Mouse (Mus musculus) olfactory bulb, adult 2 months (tissue): Measurements from ENCODE around the gene Ssbp2. TPM values are rescaled to one million over a fixed set of nuclear protein-coding genes. Genes with fewer than 3 reads are reported as not detected.

Source experiments
- H3K27ac ChIP-seq: fragments of 200-500 bp; 2 replicates; pipeline ENCODE4 v1.5.1; 2012; ENCODE audit warnings: low read depth, low read length; ENCODE audit not compliant: insufficient read depth
- H3K4me1 ChIP-seq: fragments of 200-500 bp; 2 replicates; pipeline ENCODE4 v1.6.1; 2012; ENCODE audit warnings: low read length; ENCODE audit not compliant: control insufficient read depth, insufficient read depth
- H3K4me3 ChIP-seq: fragments of 200-500 bp; 2 replicates; pipeline ENCODE4 v1.5.1; 2012; ENCODE audit warnings: mild to moderate bottlenecking, low read depth, low read length, moderate library complexity; ENCODE audit not compliant: insufficient read depth
- CTCF ChIP-seq: fragments of 200-500 bp; IDR thresholded peaks from 2 replicates; pipeline ENCODE4 v1.5.1; 2012; ENCODE audit warnings: low read depth, mild to moderate bottlenecking, low read length, moderate library complexity; ENCODE audit not compliant: insufficient read depth
- POLR2A ChIP-seq: fragments of 200-500 bp; IDR thresholded peaks from 2 replicates; pipeline ENCODE4 v1.6.1; 2012; ENCODE audit warnings: mild to moderate bottlenecking, low read depth, low read length, moderate library complexity; ENCODE audit not compliant: insufficient read depth
- WGBS: fragments of 180-500 bp; shearing (Covaris S2); methylation state at CpG from one replicate; pipeline ENCODE4 v1.1.7; 2018; 5-methylcytosine and 5-hydroxymethylcytosine counted together
- polyA plus RNA-seq: library from polyadenylated mRNA; stranded (reverse); fragments of >200 nt; gene quantifications from 2 replicates; pipeline ENCODE4 v1.2.4, GENCODE M21; 2012; ENCODE audit warnings: low replicate concordance; ENCODE audit not compliant: missing spikeins, insufficient read depth, insufficient read length

Gene Ssbp2
- polyA plus RNA-seq, 1 experiment: 755 TPM

DNA sequence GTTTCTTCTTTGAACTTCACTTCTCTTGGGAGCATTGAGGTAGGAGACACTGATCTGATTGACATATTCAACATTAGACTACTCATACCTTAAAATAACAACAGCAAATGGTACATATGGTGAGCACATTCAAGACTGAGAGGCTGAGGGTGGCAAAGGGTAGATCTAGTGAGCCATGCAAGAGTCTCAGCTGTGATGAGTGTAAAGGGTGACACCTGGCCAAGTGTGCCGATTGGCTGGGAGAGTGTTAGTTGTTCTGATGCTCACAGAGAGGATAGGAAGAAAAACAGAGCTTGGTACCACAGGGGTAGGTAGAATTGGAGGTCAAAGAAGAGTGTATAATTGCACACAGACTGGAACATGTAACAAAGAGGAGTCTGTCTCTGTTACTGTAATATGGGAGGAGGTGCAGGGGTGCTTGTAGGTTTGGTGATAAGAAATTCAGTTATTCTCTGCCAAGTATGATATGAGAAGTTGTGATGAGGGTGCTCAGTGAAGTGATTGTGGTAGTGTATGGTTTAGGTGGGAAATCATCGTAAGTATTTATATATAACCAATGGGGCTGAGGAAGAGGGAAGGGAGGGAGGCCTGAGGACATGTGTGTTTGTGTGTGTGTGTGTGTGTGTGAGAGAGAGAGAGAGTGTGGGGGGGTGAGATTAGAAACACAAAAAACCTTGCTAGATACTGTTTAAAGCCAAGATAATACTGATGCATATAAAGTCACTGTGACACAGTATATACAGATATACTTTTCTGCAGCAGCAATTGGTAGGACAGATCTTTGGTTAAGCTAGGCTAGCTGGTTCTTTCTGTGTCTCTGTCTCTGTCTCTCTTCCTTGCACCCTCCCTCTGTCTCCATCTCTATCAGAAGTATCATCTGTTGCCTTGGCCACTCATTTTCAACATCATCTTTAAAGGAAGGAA lies 80.3 kb downstream of the Ssbp2 start:
- H3K27ac ChIP-seq: no peak overlapping the region
- WGBS: 95% methylated on average over 2 of the region's 2 CpGs
- no peak overlapping the region for H3K4me3 ChIP-seq
- no peak for TF ChIP-seq POLR2A
- TF ChIP-seq CTCF: no peak
- no peaks in the 10 kb centered on the region for H3K4me1 ChIP-seq

DNA sequence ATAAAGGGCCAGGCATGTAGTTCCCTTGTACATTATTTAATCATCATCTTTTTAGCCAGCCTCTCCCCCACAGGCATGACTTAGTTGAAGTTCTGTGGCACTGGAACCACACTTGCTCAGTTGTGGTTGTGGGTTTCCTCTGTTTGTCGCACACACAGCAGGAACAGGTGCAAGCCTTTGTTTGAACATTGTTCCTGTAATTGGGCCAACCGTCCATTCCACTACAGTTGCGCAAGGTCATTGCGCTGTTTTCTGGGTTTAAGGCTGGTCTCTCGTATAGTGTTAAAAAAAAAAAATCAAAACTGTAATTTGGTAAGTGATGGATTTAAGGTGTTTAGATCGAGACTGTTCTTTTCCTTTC lies 81.0 kb downstream of the Ssbp2 start:
- WGBS: 86% methylated on average over 6 of the region's 6 CpGs
- Histone ChIP-seq H3K4me1 (no peaks in the 10 kb centered on the region), H3K27ac (no peak overlapping the region), H3K4me3 (no peak overlapping the region)
- TF ChIP-seq POLR2A (no peak), CTCF (no peak)

DNA sequence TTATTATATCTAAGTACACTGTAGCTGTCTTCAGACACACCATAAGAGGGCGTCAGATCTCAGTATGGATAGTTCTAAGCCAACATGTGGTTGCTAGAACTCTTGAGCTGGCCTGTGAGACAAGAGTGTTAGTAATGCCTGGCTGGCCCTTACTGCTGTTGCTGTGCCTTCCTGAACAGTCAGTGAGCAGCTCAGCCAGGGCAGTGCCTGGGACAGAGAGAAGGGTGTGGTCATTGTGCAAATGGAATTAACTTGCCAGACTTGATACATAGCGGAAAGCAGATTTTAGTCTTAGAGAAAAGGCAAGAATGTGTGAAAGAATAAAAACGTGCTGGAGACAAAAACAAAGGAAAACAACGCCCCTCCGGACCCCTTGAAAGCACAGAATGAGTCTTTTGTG lies 83.5 kb downstream of the Ssbp2 start:
- TF ChIP-seq POLR2A: no peak
- TF ChIP-seq CTCF: no peak
- H3K4me1 ChIP-seq: no peaks in the 10 kb centered on the region
- H3K27ac ChIP-seq: no peak overlapping the region
- H3K4me3 ChIP-seq: no peak overlapping the region
- WGBS: 65% methylated on average over 5 of the region's 5 CpGs

DNA sequence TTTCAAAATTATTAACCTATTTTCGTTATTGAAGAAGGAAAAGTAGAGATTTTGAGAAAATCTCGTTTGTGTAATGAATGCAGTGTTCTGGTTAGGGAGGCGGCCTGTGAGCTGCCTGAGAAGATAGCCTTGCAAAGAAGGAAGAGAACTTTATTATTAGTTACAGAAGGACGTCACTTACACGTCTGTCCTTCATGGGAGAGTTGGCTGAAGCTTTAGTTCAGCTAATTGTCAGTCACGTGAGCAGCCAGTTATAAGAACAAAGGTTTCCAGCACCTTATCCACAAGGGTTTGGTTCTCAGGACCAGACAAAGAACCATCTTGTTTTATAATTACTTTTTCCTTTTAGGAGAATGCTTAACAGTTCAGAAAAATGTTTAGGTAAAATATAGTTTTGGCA lies 104.0 kb downstream of the Ssbp2 start:
- no peak overlapping the region for H3K27ac ChIP-seq
- WGBS: 56% methylated on average over 6 of the region's 6 CpGs

DNA sequence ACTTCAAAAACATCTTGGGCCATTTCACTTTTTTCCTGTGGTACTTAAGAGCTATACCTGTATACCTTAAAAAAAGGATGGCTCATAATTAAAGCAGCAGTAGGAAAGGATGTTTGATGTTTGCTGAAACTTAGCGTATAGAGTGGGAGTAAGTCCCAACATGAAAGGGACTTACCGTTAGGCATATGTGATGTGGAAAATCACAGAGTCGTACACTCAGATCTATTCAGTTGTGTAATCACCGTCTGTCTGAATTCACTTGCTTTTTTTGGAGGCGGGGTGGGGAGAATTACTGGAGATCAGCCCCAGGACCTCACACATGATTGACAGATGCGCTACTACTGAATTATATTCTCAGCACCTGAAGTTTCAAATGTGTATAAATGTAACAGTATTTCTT lies 104.7 kb downstream of the Ssbp2 start:
- whole genome bisulfite sequencing: 59% methylated on average over 6 of the region's 6 CpGs
- Histone ChIP-seq H3K27ac (no peak overlapping the region), H3K4me1 (peaks cover 5% of the 10 kb centered on the region; the same call in 1 of the 2 replicates), H3K4me3 (no peak overlapping the region)
- no peak for TF ChIP-seq POLR2A
- TF ChIP-seq CTCF: no peak

More for the DNA sequence above, 104.0 kb downstream of the Ssbp2 start:
- Histone ChIP-seq H3K4me1 (peaks cover 5% of the 10 kb centered on the region; the same call in 1 of the 2 replicates), H3K4me3 (no peak overlapping the region)
- TF ChIP-seq CTCF: no peak
- TF ChIP-seq POLR2A: no peak

DNA sequence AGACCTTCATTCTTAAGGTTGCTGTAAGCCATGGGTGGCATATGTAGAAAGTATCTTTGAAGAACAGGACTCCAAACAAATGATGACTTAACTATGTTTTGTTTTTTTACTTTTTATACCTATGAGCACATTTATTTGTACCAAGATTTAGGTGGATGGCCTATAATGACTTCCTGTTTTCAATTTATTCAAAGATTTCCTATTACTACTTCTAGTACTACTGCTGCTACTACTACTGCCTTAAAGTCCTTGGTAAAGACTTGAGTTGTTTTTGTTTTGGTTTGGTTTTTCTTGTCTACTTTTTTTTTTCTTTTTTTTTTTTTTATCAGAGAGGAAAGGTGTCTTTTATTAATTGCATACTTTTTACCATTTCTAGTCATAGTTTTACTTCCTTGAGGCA lies 121.4 kb downstream of the Ssbp2 start:
- Histone ChIP-seq H3K4me1 (no peaks in the 10 kb centered on the region), H3K4me3 (no peak overlapping the region), H3K27ac (no peak overlapping the region)
- TF ChIP-seq CTCF: no peak
- no peak for TF ChIP-seq POLR2A

DNA sequence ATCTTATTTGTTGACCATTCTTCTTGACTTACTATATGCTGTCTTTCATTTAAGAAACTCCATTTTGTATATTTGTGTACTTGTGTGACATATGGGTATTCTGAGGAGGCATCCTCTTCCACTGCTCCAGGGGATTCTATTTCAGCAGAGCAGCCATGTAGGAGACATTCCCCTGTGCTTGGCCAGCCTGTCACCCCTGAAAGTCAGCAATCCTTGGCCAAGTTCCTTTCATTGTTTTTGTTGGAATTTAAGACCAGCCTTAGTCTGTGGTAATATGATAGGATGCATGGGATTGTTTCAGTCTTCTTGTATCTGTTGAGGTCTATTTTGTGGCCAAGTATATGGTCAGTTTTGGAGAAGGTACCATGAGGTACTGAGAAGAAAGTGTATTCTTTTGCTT lies 122.1 kb downstream of the Ssbp2 start:
- Histone ChIP-seq H3K4me3 (no peak overlapping the region), H3K27ac (no peak overlapping the region), H3K4me1 (no peaks in the 10 kb centered on the region)
- TF ChIP-seq CTCF (no peak), POLR2A (no peak)

DNA sequence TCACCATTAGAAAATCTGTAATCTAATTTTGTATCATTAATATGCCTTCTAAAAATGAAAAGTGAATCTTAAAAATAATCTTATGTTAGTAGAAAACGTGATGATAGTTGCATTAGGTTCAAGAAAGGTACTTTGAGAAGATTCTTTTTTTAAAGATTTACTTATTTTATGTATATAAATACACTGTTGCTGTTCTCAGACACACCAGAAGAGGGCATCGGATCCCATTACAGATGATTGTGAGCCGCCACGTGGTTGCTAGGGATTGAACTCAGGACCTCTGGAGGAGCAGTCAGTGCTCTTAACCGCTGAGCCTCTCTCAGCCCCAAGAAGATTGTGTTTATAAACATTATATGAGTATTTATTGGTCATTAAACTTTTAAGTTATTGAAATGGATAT lies 126.3 kb downstream of the Ssbp2 start:
- H3K4me3 ChIP-seq: no peak overlapping the region
- 85% methylated on average over 5 of the region's 5 CpGs for WGBS
- TF ChIP-seq POLR2A (no peak), CTCF (no peak)
- no peak overlapping the region for H3K27ac ChIP-seq
- no peaks in the 10 kb centered on the region for H3K4me1 ChIP-seq

DNA sequence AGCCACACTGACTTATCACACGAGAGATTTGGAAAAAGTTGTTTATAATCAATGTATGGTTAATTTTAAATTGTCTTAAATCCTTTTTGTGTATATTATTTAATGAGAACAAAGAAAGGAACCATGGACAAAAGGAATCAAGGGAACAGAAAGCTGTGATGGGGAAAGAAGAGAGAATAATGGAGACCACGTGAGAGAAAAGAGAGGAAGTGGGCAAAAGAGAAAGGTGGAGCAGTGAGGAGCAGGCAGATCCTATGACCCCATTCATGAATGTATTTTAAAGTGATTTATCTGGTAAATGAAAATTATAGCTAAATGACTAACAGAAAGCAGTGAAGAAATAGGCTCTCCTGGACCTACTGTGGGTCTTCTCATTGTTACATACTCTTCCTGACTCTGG lies 128.4 kb downstream of the Ssbp2 start:
- no peak for TF ChIP-seq CTCF
- TF ChIP-seq POLR2A: no peak
- Histone ChIP-seq H3K27ac (no peak overlapping the region), H3K4me3 (no peak overlapping the region), H3K4me1 (no peaks in the 10 kb centered on the region)
- 57% methylated on average over 2 of the region's 2 CpGs for WGBS

DNA sequence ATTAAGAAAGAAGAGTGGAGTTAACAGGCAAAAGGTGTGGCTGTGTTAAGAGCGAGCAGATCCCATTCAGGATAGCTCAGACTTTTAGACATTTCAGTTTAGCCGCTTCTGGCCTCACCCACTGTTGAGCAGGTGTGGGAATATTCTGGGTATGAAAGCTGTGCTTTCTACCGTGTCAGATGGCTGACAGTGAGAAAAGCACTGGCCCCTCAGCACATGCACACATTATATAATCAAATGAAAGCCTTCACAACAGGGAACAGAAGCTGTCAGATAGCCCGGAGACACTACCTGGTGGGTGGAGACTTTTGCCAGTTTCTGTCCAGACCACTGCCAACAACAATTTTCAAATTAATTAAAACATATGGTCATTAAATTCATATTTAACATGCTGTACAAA lies 131.8 kb downstream of the Ssbp2 start:
- H3K27ac ChIP-seq: no peak overlapping the region
- no peaks in the 10 kb centered on the region for H3K4me1 ChIP-seq
- no peak overlapping the region for H3K4me3 ChIP-seq
- no peak for TF ChIP-seq CTCF
- WGBS: 66% methylated on average over 4 of the region's 4 CpGs
